Mouse (Mus musculus) bone marrow, adult 2 months (tissue): ENCODE measurements at regions not wholly inside any gene's neighbourhood (a gene's known extent, or its start where the extent isn't known, plus 50 kb on each side); places are given as distances from the start of the nearest gene placed in this dataset.

Experiments
- H3K27ac ChIP-seq: fragments of 200-500 bp; 2 replicates; pipeline ENCODE4 v1.5.1; 2012; ENCODE audit warnings: low read depth, mild to moderate bottlenecking, control low read depth, inconsistent platforms, low read length; ENCODE audit not compliant: control insufficient read depth, poor library complexity, insufficient read depth
- H3K4me1 ChIP-seq: fragments of 200-500 bp; 2 replicates; pipeline ENCODE4 v1.6.1; 2011; ENCODE audit warnings: low read length; ENCODE audit not compliant: control insufficient read depth, insufficient read depth
- H3K4me3 ChIP-seq: fragments of 200-500 bp; replicated peaks from 2 replicates; pipeline ENCODE3; 2011; ENCODE audit warnings: mild to moderate bottlenecking, low read depth, low read length, control low read depth; ENCODE audit not compliant: control insufficient read depth
- CTCF ChIP-seq: fragments of 200-500 bp; IDR thresholded peaks from 2 replicates; pipeline ENCODE4 v1.5.1; 2011; ENCODE audit warnings: low read length, control low read depth; ENCODE audit not compliant: control insufficient read depth, insufficient read depth
- POLR2A ChIP-seq: fragments of 200-500 bp; IDR thresholded peaks from 2 replicates; pipeline ENCODE4 v1.6.1; 2011; ENCODE audit warnings: low read depth, mild to moderate bottlenecking, control low read depth, low read length, borderline replicate concordance; ENCODE audit not compliant: control insufficient read depth
- WGBS: fragments of 180-500 bp; shearing (Covaris S2); methylation state at CpG from one replicate; pipeline ENCODE4 v1.1.7; 2018; 5-methylcytosine and 5-hydroxymethylcytosine counted together

- Histone ChIP-seq H3K4me1 (no peaks in the 10 kb centered on the region), H3K4me3 (no peak overlapping the region), H3K27ac (no peak overlapping the region)
- TF ChIP-seq POLR2A (no peak), CTCF (no peak)
- WGBS = 71% methylated on average over 5 of the region's 5 CpGs
Observed at GRCm38 (mm10) chr2:72541246-72541645, 65.3 kb downstream of the Cdca7 start.

- H3K4me3 ChIP-seq = no peak overlapping the region
- TF ChIP-seq POLR2A (no peak), CTCF (no peak)
- H3K27ac ChIP-seq = no peak overlapping the region
- 69% methylated on average over 1 of the region's 1 CpGs for WGBS
- no peaks in the 10 kb centered on the region for H3K4me1 ChIP-seq
Observed at GRCm38 (mm10) chr2:72545453-72545852, 69.5 kb downstream of the Cdca7 start.

DNA sequence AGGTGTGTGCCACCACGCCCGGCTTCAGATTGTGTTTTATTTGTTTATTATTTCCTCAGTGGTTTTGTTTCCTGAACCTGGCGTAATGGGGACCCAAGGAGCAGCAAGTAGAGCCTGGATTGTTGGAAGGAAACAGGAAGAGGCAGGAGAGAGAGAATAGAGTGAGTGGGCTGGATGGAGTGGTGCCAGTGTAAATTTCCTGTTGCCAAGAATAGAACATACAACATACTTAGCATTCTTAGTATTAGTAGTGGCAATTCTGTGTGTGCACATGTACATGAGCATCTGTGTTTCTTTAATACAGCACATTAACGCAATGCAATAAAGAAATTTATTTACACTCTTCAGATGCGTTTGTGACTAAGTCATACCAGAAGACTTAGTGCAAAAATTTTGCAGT lies 70.5 kb downstream of the Cdca7 start:
- no peak overlapping the region for H3K27ac ChIP-seq
- H3K4me3 ChIP-seq = no peak overlapping the region
- 51% methylated on average over 5 of the region's 5 CpGs for WGBS
- no peaks in the 10 kb centered on the region for H3K4me1 ChIP-seq
- TF ChIP-seq POLR2A = no peak
- no peak for TF ChIP-seq CTCF

DNA sequence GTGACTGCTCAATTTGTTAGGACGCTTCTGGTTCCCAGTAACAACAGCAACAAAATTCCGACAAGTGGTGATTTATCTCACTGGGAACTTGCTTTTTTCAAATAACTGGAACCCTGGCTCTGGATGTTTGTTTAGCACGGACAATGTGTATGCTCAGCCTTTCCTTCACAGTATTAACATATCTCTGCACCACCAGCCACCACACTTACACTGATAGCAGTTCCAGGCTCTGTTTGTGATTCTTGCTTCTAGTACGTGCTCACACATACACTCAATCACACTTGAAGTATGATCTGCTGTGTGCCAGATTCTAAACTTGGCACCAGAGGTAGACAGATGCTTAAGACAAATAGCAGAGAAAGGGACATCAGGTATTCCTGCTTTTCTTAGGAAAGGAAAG lies 71.0 kb downstream of the Cdca7 start:
- no peak overlapping the region for H3K4me3 ChIP-seq
- 66% methylated on average over 4 of the region's 4 CpGs for WGBS
- no peak overlapping the region for H3K27ac ChIP-seq
- H3K4me1 ChIP-seq = no peaks in the 10 kb centered on the region
- TF ChIP-seq POLR2A = no peak
- TF ChIP-seq CTCF = no peak

DNA sequence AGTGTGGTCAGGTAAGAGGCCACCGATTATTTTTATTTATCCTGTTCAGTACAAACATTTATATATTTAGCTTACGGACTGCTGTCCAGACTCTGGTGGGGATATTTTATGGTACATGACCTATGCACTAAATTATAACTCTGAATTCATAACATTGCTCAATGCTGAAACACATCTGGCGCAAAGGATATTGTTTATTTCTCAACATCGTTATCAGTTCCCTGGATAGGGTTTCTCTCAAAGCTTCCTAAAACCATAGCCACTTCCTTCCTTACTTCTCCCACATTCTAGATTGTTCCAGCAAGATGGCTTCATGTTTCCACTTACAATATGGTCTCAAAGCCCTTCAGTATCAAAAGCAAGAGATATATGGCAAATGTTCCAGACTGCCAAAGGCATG lies 75.3 kb downstream of the Cdca7 start:
- H3K4me3 ChIP-seq = no peak overlapping the region
- no peak for TF ChIP-seq POLR2A
- no peak for TF ChIP-seq CTCF
- no peak overlapping the region for H3K27ac ChIP-seq
- H3K4me1 ChIP-seq = no peaks in the 10 kb centered on the region; the same call in 1 of the 2 replicates
- WGBS = 46% methylated on average over 4 of the region's 4 CpGs

DNA sequence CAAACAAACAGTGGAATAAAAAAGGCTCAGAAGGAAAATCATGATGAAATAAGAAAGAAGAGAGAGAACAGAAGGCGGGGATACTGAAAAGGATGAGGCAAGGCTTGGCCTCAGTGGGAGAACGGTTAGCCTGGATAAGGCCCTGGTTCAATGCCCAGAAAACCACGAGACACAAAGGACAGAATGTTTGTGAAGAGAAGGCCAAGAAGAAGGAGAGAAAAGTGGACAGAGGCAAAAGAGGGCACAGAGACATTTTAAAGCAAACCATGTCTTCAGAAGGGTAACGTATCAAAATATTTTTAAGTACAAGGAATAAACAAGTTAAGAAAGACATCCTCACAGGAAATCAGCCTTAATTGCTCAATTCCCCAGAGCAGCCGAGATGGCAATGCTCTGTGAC lies 78.6 kb downstream of the Cdca7 start:
- no peak overlapping the region for H3K27ac ChIP-seq
- WGBS = 41% methylated on average over 5 of the region's 5 CpGs
- TF ChIP-seq CTCF = no peak
- no peak for TF ChIP-seq POLR2A
- no peaks in the 10 kb centered on the region; the same call in 1 of the 2 replicates for H3K4me1 ChIP-seq
- H3K4me3 ChIP-seq = no peak overlapping the region

DNA sequence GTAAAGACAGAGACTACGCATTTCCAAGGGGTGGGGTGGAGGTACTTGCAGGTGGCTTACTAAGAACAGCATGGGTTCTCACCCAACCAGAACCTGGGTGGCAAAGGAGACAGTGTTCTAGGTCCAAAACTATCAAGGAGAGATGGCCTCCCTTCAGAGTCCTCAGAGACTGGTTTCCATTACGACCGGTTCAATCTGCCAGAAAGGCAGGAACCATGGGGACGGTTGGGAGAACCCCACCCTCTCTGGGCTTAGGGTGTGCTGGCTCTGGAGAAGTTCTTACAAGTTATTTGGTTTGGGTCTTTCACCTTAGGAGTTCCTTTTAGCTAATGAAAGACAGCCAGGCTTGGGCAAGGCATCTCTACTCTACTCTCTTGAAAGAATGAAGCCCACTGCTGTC lies 79.2 kb downstream of the Cdca7 start:
- WGBS = 77% methylated on average over 4 of the region's 4 CpGs
- H3K4me3 ChIP-seq = no peak overlapping the region

DNA sequence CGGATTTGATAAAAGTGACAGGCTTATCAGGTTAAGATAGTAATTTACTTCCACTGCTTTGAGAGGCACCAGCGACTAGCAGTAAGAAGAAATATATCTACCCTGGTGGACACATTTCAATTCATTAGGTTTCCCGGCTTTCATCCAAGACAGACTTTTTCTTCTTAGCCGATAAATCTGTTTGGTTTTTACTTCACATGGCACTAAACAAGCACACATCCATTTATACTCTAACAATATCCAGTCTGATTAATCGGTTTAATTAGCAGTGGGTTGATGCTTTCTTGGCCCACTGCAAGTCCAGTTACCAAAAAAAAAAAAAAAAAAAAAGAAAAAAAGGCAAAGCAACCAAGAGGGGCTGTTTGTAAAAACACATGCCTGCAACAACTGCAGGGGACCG lies 79.6 kb downstream of the Cdca7 start:
- TF ChIP-seq POLR2A (no peak), CTCF (no peak)
- 77% methylated on average over 6 of the region's 6 CpGs for WGBS
- Histone ChIP-seq H3K4me1 (no peaks in the 10 kb centered on the region; the same call in 1 of the 2 replicates), H3K4me3 (no peak overlapping the region), H3K27ac (no peak overlapping the region)

More for the DNA sequence above, 79.2 kb downstream of the Cdca7 start:
- Histone ChIP-seq H3K4me1 (no peaks in the 10 kb centered on the region; the same call in 1 of the 2 replicates), H3K27ac (no peak overlapping the region)
- no peak for TF ChIP-seq POLR2A
- no peak for TF ChIP-seq CTCF
